Mouse (Mus musculus) CH12F3 (cell line): ENCODE measurements at regions not wholly inside any gene's neighbourhood (a gene's known extent, or its start where the extent isn't known, plus 50 kb on each side); places are given as distances from the start of the nearest gene placed in this dataset.

ENCODE experiments used
- in situ Hi-C: fragments of 300-500 bp; cut with MboI; formaldehyde crosslinking; loops from 2 replicates; pipeline ENCODE4 v1.14.3; 2020; ENCODE audit warnings: low sequenced_read_pairs

GRCm38 (mm10) chrX:57711914-57712313, 208.4 kb upstream of the Gpr101 start:
- in situ Hi-C loops, result no loop called here

DNA sequence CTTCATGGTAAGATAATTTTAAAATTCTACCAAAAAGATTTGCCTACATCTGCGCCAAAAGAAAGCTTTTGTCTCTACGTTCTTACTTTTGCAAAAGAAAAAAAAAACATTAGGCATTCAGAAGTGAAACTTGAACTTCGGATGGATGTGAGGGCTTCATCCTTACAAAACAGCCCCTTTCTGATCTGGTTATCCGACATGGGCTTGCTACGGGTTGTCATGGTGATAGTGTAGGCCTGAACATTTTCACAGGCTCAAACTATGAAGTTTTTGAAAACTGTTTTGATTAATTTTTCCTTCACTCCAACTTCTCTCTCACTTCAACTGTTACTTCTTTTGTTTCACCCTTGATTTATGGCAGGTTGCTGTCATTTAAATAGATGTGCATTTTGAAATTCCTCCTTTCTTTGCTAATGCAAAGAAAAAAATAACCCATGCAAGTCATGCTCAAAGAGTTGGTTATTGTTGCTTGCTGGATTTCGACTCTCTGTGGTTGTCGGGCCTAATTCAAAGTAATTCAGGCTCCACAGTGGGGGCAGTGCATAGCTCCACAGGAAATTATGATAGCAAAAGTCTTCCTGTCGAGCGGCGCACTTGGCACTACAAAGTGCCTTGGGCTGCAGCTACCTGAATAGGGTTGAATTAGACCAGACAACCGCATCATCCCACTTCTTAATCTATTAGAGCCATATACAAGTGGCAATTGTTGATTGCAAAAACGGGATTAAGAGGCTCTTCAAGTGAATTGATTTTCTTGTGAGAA, 205.7 kb upstream of the Gpr101 start:
- in situ Hi-C loops, result no loop called here

- in situ Hi-C loops, result no loop called here
These were observed 204.9 kb upstream of the Gpr101 start for GRCm38 (mm10) chrX:57708501-57708900.

GRCm38 (mm10) chrX:57707932-57708331, 204.4 kb upstream of the Gpr101 start:
- in situ Hi-C loops, result no loop called here

DNA sequence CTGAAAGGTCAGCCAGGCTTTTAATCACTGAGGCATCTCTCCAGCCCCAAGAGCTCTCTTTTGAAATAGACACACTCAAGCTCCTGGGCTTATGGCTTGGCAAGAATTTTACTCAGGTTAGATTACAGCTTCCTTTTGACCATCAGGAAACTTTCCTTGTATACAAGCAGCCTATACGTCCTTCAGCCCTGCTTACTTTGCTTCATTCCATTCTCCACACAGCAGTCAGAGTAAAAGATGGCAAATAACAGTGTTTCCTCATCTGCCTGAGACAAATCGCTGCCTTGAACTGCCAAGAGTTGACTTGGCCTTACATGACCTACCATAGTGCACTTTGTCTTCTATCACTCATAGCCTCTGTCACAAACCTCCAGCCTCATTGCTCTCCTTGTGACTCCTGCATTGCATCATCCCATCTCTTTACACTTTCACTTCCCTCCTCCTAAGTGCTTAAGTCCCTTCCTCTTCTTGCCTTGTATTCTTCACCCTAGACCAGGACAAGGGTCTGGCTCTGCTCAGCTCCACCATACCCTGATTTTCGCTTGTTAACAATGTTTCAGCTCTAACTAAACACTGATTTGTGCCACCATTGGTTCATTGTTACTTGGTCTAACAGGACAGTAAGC, 203.2 kb upstream of the Gpr101 start:
- in situ Hi-C loops, result no loop called here

DNA sequence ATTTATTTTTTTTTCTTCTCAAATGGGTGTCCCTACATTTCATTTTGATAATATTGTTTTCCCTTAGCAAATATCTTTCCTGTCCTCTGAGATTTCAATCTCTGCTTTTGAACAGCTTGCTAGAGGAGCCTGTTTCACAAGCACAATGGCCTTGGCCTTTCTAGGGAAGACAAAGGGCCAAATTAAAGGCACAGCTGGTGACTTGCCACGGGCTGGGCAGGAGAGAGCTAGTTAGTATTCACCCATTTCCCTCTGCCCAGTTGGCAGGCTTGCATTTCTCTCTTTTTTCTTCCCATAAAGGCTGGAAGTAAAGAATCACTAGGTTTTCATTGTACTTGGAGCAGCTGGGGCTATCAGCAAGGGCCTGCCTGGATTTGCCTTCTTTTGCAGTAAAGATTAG, 188.9 kb upstream of the Gpr101 start:
- in situ Hi-C loops, result loop anchor here (25.0 kb wide), 1 partner anchor 255 kb away; no protein-coding TSS in a partner anchor

GRCm38 (mm10) chrX:57676764-57677163, 173.2 kb upstream of the Gpr101 start:
- in situ Hi-C loops, result loop anchor here (25.0 kb wide), 1 partner anchor 239 kb away; no protein-coding TSS in a partner anchor

DNA sequence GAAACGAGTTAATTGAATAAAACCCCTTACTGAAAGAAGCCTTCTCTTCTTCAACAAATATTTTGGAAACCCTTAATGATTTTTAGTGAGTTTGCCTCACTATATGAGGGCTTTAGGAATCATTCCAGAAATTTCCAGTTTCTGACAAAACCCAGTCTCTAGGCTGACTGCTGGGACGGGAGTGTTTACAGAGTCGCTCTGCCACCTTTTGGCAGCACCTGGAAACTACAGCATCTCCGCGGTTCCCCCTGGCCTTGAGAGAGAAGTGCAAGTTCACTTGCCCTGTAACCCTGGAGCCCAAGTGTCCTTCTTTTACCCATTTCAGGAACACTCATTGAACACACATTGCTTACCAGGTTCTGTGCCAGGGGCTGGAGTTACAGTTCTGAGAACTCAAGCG, 171.4 kb upstream of the Gpr101 start:
- in situ Hi-C loops, result loop anchor here (25.0 kb wide), 1 partner anchor 238 kb away; no protein-coding TSS in a partner anchor

DNA sequence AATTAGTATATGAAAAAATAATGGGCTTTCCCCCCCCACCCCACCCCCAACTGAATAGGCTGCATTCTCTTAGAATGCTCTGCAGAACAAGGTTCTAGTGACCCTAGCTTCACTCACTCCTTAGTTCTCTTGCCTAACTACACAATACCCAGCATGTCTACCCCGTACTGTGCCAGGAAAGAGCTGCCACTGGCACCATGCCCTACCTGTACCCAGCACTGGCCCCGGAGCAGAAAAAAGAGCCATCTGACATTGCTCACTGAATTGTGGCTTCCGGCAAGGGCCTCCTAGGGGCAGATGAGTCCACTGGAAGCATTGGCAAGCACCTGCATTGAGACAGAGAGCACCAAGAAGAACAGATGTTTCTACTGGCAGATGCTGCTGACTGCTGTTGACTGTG, 156.0 kb upstream of the Gpr101 start:
- in situ Hi-C loops, result no loop called here

- in situ Hi-C loops, result no loop called here
These were observed 152.5 kb upstream of the Gpr101 start for GRCm38 (mm10) chrX:57656035-57656434.

DNA sequence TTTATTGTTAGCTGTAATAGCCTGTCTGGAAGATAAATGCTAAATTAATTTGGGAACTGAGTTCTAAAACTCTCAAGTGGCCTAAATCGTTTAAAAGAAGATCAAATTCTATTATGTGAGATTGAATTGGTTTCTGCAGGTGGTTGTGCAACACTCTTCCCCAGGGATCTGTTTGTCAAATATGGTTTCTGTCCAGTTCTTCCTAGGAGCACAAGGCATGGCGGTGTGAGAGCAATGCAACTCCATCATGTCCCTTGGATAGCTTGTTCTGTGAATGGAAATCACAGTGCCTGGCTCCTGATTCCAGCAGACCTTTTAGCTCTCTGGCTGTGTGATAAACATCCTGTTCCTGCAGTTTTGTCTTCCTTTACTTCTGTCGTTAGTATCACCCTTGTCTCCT, 151.9 kb upstream of the Gpr101 start:
- in situ Hi-C loops, result no loop called here
